Mouse (Mus musculus): ENCODE data around the gene Prkar1b.
A peak's percentile ranks its signal among the peaks of the same experiment; 100 is the strongest.

Gene Prkar1b

DNA sequence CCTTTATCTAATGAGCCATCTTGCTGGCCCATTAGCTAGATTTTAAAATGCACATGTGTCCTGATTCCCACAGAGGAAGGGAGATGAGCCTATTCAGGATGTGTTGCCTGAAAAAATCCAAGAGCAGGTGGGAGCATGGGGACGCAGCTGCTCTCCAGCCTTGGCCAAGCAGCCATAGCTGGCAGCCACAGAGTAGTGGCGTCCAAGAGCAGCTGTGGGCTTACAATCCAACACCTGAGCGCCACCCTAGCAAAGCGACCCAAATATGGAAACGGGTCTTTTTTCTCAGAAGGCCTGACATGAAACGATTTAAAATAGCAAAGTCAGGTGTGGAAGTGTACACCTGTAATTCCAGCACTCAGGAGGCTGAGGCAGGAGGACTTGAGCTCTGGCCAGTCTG is 145.2 kb downstream of the Prkar1b start:
- no peak for DNase-seq (ENCODE audit: low spot score)

DNA sequence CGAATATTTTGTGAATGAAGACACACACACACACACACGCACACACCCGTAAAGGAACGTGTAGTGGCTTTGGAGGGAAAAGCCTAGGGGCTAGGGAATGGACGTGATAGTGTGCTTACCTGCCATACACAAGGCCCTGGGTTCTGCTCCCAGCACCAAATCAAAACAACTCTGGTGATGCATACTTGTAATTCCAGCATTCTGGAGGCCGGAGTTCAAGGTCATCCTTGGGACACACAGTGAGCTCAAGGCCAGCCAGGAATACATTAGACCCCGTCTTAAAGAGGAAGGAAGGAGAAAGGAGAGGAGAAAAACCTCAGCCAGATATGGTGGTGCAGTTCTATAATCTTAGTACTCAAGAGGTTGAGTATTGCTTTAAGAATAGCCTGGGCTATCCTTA is 150.1 kb downstream of the Prkar1b start:
- no peak for DNase-seq (ENCODE audit: low spot score)

DNA sequence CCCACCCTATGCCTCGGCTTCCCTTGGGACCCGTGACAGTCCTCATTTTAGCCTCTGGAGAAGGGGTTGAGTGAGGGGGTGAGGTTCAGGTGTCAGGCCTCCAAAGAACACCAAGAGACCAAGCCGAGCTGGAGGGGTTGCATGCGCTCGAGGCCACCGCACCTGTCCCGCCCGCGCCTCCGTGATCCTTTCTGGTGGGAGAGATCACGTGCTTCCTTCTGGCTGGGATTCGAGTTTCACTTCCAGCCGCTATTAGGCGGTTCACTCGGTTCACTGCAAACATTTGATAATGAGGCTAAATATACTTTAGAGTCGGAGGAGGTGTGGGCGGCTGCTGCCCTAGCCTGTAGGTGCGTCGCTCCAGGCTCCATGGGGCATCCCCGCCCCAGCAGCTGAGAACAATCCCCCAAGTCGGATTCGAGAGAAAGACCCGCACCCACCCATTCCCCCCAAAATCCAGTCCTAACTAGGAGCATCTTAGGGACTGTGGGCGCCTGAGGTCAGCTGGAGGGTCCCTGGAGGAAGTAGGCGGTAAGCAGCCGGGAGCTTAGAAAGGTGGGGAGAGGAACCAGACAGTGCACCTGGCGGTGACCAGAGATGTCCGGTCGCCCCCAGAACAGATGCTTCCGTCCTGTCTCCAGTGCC is 151.7 kb downstream of the Prkar1b start:
- DNase-seq (ENCODE audit: low spot score), result peak; percentile 32

DNA sequence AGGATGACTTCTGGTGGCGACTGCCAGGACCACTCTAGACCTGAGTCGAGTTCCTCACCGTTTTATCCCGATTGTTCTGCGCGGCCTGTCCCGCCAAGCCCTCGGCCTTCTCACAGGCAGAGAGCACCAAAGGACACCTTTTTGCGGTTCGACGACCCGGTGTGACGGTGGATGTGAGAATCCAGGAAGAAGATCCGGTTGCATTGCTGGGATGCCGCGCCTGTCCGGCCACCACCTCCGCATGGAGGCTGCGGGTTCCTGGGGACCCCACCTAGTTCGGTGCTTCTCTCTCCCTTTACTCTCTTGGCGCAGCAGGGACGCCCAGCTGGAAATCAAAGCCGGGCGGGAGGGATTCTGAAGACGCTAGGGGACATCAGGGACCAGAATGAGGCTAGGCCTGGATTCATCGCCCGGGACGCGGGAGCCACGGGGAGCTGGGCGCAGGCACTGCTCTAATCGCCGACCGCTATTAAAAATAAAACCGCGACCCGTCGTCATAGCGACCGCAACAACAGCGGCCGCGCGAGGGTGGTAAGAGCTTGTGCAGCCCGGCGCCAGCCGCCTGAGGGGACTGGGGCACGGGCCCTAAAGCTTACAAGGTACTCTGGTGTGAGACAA is 152.5 kb downstream of the Prkar1b start, which contains the start of gene Pdgfa:
TSS of gene Pdgfa (minus strand) at position 200 of the 618 bp plus-strand sequence.
- peak; percentile 73 for DNase-seq (ENCODE audit: low spot score)

DNA sequence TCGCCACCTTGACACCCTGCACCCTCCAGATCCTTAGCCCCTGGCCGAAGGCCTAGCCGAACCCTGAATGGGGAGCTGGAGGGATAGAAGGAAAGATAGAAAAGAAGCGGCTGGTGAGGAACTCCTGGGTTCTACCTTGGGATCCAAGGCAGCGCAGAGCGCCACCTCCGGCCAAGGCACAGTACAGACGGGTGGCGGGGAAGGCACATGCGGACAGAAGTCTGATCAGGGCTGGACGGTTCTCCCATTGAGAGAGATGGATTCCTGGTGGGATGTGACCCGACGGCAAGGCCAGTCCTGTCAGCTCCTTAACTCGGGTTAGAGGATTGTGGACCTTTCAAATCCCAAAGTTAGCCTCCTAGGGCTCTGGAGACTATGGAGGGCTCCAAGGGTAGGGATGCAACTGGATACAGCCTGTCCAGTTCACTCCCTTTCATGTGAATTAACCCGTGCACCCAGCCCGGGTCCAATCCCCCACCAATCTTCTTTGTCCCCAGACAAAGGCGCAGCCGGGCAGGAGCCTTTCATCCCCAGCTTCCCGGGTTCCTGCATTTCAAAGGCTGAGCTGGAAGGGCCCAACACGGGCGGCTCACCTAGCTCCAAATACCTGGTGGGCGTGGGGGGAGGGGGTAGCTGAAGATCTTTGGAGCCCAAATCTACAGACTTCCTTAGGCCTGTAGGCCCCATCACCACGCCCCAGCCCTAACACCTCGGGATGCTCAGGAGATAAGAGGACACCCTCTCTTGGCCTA is 153.3 kb downstream of the Prkar1b start:
- DNase-seq (ENCODE audit: low spot score), result peak; percentile 45

DNA sequence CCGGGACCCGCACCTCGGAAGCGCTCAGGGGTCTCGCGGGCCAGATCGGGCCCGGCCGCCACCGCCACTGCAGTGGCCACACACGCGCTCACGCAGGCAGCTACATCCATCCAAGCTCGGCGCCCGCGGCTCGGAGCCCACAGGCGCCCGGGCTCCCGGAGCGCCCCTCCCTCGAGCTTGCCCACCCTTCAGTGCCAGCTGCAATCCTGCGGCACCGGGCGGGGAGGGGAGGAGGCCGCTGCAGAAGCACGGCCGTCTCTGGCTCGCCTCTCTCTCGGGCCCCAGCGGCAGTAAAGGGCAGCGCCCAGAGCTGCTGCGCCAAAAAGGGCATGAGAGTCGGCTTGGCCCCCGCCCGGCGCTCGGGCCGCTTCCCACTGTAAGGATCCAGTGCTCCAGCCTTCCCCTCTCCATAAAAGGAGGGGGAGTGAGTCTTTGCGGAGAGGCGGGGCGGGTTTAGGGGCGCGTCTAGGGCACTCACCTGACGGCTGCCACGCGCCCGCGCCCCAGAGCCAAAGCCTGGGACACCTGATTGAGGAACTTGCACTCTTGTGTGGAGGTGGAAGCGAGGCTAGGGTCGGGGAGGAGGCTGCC is 154.0 kb downstream of the Prkar1b start:
- DNase-seq (ENCODE audit: low spot score), result peak; percentile 74

DNA sequence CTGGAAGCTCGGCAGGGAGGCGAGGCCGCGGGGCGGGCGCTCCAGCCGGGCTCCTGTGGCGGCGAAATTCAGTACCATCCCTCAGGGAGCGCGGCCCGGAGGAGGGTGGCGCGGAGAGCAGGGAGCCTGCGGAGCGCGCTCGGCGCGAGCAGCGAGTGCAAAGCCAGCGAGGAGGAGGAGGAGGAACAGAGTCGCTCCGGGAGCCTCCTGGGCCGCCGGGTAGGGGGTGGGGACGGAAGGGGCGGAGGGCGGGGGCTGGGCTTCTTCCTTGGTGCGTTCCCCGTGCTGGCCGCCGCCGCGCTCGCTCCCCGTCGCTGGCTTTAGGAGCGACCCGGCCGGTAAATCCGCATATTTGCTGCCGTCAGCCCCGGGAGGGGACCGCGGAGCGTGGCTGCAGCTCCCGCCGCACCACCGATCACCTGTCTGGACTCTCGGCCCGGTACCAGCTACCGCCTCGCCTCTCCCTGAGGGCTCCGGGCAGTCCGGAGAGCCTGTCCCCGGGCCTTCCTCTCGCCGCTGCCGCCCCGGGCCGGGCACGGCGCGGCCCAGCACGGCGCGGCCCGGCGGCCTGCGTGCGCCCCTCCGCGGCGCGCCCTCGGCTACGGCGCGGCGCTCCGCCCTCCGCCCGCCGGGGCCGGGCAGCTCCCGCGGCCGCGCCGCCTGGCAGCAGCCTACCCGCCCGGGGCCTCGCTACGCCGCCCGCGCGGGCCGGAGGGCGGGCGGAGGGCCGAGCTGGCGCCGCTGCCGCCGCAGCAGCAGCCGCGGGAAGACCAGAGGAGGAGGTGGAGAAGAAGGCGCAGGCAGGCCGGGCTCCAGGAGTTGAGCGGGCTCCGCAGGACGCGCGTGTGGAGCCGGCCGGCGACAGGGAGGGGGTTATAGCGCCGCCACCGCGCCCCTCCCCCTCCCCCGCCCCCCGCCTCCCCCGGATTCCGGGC is 154.7 kb downstream of the Prkar1b start:
- peak; percentile 83 for DNase-seq (ENCODE audit: low spot score)

DNA sequence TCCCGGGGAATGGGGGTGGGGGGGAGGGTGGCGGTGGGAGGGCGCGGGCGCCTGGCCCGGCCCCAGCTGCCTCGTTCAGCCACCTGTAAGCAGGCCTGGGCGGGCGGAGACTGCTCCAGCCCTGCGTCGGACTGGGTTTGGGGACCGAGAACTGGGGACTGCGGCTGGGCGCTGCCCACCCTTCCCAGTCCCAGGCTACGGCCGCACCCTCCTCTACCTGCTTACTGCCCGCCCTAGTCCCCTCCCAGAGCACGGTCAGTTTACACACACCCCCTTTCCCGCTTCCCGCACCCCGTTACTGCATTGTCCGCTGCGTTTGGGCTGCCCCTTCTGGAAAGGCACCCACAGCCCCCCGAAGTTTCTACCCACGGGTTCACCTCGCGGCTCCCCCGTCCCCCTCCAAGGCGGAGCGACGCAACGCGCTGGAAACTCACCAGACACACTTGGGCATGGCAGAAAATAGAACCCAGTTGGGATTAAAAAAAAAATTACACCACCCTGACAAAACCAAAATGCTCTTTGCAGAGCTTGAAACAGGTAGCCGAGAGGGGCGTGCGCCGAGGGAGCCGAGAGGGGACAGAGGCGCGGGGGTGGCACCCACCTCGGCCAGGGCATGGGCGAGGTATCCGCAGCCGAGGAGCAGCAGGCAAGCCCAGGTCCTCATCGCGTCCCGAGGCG is 155.6 kb downstream of the Prkar1b start:
- DNase-seq (ENCODE audit: low spot score), result peak; percentile 35

DNA sequence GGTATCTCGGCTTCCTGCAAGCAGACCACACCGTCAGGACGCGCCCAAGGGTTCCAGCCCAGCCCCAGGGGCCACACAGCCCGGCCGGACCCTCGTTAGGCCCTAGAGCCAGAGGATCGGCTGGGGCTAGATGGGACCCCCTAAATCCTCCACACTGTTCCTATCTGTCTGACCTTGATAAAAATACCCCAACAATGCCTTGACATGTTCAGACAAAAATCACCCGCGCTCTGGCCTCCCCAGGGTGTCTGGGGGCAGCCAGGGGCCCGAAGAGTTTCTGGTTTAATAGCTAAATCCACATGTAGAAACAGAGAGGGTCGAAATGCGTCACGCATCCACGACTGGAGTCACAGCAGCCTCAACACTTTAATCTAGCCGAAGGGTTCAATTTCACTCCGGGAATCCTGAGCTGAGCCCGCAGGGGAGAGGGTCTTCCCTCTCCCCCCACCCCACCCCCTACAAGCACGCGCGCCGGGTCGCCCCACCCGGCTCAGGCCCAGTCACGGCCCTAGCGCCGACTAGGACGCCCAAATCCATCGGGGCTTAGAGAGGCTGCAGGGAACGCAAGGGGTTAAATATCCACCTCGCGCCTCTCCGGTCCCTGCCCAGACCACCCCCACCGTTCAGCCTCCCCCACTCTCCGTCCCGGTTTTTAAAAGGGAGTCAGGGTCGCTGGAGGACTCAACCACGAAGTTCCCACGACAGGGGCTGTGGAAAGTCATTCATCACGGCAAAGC is 156.3 kb downstream of the Prkar1b start:
- no peak for DNase-seq (ENCODE audit: low spot score)

DNA sequence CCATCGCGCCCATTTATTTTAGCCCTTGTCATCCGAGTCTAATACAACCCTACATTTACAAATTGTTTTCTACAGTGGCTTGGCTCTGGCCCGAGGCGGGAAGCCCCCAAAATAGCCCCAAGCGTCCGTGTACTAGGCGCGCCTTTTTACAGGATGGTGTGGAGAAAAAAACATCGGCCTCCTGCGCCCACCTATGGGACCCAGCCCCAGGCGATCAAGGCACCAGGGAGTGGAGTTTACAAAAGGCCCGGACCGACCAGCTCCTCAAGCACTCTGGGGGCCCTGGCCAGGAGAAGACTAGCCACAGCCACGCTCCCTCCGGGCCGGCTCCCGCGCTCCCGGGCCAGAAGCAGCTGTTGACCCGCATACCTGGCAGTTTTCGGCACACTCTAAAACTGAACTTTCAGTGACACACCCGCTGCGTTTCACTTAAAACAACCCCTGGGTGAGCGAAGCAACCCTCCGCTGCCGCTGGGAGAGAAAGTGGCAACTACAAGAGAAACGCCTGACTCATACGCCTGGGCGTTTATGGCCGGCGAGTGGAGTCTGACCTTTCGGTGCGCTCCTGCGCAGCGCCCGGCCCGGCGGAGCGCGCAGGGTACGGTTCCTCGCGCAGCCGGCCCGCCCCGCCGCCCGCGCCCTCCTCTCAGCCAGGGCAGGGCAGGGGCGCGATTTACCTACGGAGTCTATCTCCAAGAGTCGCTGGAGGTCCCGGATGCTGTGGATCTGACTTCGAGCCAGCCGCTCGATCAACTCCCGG is 157.0 kb downstream of the Prkar1b start:
- DNase-seq (ENCODE audit: low spot score), result peak; percentile 21

DNA sequence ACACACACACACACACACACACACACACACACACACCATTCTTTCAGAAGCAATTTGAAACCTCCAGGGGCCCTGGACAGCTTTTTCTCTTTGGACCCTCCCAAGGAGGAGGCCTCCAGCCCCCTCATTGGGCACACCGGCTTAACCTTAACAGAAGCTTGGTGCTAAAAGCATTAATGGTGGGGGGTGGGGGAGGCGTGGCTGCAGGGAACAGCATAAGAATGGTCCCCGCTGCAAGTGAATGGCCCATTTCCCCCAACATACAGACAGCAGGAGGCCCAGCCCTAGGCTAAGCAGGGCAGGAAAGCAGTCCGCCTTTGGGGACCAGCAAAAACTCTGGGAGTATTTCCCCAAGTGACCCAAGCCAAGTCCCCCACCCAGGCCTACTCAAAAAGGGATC is 158.1 kb downstream of the Prkar1b start:
- DNase-seq (ENCODE audit: low spot score), result no peak

DNA sequence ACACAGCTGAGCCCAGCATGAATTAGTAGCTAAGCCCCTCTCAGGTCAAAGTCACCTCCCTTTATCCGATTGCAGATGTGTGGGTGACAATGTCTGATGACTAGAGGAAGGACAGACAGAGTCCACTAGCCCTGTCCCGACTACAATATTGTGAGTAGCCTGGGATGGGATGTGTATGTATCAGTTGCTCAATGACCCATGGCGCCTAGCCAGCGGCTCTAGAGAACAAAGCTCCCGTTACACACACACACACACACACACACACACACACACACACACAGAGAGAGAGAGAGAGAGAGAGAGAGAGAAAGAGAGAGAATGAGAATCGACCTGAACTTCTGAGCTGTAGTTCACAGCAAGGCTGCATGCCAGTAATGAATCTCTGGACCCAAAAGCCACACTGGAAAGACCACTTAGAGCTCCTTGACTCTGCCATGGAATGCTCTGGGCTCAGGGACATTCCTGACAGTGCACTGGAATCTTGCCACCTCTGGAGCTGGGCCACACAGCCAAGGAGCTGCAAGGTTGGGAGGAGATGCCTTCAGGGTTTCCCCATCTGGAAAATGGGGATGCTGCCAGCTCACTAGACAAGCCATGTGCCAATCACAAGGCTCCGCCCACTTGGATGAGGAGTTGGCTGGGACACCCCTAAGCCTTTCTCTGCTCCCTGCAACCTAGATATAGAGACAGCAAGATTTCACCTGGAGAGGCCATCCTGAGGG is 159.0 kb downstream of the Prkar1b start:
- peak; percentile 39 for DNase-seq (ENCODE audit: low spot score)

DNA sequence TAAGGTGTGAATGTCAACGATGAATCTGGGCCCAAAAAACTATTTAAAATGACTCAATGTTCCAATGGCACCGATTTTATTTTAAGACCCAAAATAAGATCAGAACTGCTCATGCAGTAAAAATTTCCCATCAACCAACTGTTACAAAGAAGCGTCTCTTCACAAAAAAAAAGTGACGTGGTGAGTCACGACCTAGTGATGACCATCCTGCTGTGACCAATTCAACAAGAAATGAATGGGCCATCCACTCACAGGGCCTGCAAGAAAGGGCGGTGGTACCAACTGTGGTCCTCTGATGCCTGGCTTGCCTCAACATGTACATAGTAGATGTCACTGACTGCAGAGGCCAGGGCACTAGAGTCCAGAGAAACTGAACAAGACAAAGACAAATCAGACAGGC is 160.2 kb downstream of the Prkar1b start:
- no peak for DNase-seq (ENCODE audit: low spot score)

DNA sequence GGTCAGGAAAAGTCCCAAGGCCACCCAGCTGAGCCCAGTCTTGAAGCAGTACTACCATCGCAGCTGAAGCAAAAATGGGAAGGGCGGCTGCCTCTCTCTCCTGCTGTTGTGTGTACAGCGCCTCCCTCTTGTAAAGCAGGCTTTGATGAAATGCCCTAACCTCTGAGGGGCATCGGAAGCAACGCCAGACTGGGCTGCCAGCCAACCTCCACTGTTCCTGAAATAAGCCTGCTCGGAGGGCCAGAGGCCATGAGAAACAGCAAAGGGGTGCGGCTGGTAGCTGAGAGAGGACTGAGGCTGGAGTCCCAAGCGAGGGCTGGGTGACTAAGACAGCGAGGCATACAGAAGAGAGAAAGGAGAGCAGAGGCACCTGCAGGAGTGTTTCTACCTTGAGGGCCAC is 161.0 kb downstream of the Prkar1b start:
- peak; percentile 65 for DNase-seq (ENCODE audit: low spot score)

DNA sequence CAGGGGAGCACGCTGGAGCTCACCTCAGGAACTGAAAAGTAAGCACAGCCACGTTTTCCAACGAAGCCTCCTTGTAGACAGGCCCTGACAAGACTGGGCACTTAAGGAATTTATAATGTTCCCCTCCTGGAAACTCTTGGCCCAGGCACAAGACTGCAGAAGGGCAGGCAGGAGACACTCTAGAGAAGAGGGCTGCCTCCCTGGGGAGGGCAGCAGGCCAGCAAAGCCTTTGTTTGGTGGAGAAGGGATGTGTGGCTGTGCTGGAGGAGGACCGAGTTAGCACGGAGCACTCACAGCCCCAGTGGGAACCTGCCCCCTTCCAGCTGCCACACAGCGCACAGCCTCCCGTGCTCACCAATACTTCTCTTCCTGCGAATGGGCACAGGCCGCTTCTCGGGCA is 161.8 kb downstream of the Prkar1b start:
- no peak for DNase-seq (ENCODE audit: low spot score)

DNA sequence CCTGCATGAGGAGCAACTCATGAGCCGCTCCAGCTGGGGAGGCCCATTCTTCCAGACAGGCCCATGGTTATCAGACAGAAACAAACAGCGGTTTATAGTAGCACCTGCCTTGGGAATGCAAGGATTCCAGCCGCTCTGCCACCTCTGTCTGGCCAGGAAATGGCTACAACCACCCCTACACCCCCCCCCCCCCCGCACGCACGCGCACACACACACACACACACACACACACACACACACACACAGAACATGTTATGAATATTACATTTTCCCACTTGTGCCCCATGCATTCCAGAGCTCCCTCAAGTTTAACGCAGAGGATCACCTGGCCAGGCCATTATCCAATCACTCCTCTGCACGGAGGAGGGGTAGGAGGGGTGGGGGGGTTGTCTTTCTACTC is 167.9 kb downstream of the Prkar1b start:
- DNase-seq (ENCODE audit: low spot score), result no peak

DNA sequence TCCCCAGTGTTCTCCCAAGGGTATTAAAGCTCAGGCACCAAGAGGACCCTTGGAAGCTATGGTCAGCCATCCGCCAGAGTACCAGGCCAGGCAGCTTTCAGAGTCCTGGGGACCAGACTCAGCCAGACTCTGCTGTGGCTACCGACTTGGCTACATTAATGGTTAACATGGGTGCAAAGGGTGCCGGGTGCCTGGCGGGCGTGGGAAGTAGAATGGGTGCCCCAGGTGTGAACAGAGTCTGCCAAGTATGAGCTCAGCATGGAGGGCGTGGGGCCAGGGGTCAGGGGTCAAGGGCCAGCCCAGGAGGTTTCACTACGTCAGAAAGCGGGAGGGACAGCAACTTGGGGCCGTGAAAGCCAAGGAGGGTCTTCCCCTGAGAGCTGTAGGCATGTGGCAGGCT is 169.2 kb downstream of the Prkar1b start:
- no peak for DNase-seq (ENCODE audit: low spot score)

DNA sequence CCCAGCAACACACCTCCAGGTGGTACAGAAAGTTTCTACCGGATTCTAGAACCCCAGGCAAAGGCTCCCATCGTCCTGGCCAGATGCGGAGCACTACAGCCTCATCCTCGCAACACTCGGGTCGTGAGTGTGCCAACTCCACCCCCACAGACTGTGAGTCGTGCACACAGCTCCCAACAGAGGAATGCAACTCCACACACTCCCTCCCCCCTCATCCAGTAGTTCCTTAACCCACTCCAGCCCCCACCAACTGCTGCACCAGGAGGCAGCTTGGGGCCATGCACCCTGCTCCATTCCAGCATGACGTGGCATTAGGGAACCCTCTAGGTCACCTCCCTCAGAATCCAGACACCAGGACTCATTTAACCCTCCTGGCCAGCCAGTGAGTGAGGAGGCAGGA is 170.0 kb downstream of the Prkar1b start:
- no peak for DNase-seq (ENCODE audit: low spot score)

DNA sequence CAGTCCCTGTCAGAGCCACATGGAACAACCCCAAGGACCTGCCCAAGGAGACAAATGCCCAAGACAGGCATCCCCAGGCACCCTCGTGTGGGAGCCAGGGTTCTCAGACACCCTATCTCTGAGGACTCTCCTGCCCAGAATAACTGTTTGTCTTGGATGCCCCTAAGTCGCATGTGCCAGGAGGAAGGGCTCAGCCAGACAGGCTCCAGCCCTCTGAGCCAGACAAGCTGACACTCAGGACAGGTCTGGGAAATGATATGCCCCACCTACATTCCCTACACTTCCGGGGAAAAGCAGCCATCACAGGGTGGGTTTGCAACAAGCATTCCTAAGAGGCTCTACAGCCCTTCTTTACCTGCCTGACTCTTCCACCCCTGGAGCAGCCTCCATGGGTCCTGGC is 172.0 kb downstream of the Prkar1b start:
- DNase-seq (ENCODE audit: low spot score), result no peak

All from ovary, postnatal 36 days (tissue).